Mouse (Mus musculus): Measurements from ENCODE around the gene Plch2. TPM values are rescaled to one million over a fixed set of nuclear protein-coding genes. Genes with fewer than 3 reads are reported as not detected.

The Plch2 gene
- polyA plus RNA-seq, 1 experiment: not detected

GRCm38 (mm10) chr4:154949589-154949982 is 107.0 kb downstream of the Plch2 start:
- H3K9me3 ChIP-seq (ENCODE audit: control insufficient read depth, low read length): peaks cover 3% of the 10 kb centered on the region; the same call in 1 of the 2 replicates
- H3K4me3 ChIP-seq (replicated peaks): no peak overlapping the region
- peaks cover 18% of the 10 kb centered on the region for H3K4me1 ChIP-seq (ENCODE audit: control insufficient read depth)
- no peak for TF ChIP-seq TAL1 (IDR thresholded peaks at IDR 0.05; ENCODE audit: low read length)
- TF ChIP-seq GATA1 (IDR thresholded peaks at IDR 0.05; ENCODE audit: low read length): no peak
- no peaks in the 10 kb centered on the region for H3K36me3 ChIP-seq (ENCODE audit: control insufficient read depth)
- peaks cover 92% of the 10 kb centered on the region for H3K27me3 ChIP-seq (ENCODE audit: control insufficient read depth)

- H3K4me3 ChIP-seq (replicated peaks): no peak overlapping the region
- H3K9me3 ChIP-seq (ENCODE audit: control insufficient read depth, low read length): peaks cover 3% of the 10 kb centered on the region; the same call in 1 of the 2 replicates
- H3K4me1 ChIP-seq (ENCODE audit: control insufficient read depth): peaks cover 22% of the 10 kb centered on the region
- TF ChIP-seq TAL1 (IDR thresholded peaks at IDR 0.05; ENCODE audit: low read length) (no peak), GATA1 (IDR thresholded peaks at IDR 0.05; ENCODE audit: low read length) (no peak)
- H3K36me3 ChIP-seq (ENCODE audit: control insufficient read depth): no peaks in the 10 kb centered on the region
- peaks cover 87% of the 10 kb centered on the region for H3K27me3 ChIP-seq (ENCODE audit: control insufficient read depth)
Measured at GRCm38 (mm10) chr4:154948940-154949588, 107.5 kb downstream of the Plch2 start.

GRCm38 (mm10) chr4:154948066-154948939 is 108.3 kb downstream of the Plch2 start:
- Histone ChIP-seq H3K4me1 (ENCODE audit: control insufficient read depth) (peaks cover 29% of the 10 kb centered on the region), H3K9me3 (ENCODE audit: control insufficient read depth, low read length) (peaks cover 3% of the 10 kb centered on the region; the same call in 1 of the 2 replicates), H3K36me3 (ENCODE audit: control insufficient read depth) (no peaks in the 10 kb centered on the region), H3K27me3 (ENCODE audit: control insufficient read depth) (peaks cover 79% of the 10 kb centered on the region), H3K4me3 (replicated peaks) (no peak overlapping the region)
- TF ChIP-seq TAL1 (IDR thresholded peaks at IDR 0.05; ENCODE audit: low read length) (no peak), GATA1 (IDR thresholded peaks at IDR 0.05; ENCODE audit: low read length) (no peak)

GRCm38 (mm10) chr4:154946319-154946718 is 110.3 kb downstream of the Plch2 start:
- no peaks in the 10 kb centered on the region for H3K36me3 ChIP-seq (ENCODE audit: control insufficient read depth)
- H3K4me1 ChIP-seq (ENCODE audit: control insufficient read depth): peaks cover 42% of the 10 kb centered on the region
- peaks cover 64% of the 10 kb centered on the region for H3K27me3 ChIP-seq (ENCODE audit: control insufficient read depth)
- no peaks in the 10 kb centered on the region; the same call in 1 of the 2 replicates for H3K9me3 ChIP-seq (ENCODE audit: control insufficient read depth, low read length)
- TF ChIP-seq TAL1 (IDR thresholded peaks at IDR 0.05; ENCODE audit: low read length) (no peak), GATA1 (IDR thresholded peaks at IDR 0.05; ENCODE audit: low read length) (no peak)
- H3K4me3 ChIP-seq (replicated peaks): no peak overlapping the region

- TF ChIP-seq TAL1 (IDR thresholded peaks at IDR 0.05; ENCODE audit: low read length) (no peak), GATA1 (IDR thresholded peaks at IDR 0.05; ENCODE audit: low read length) (no peak)
- H3K4me1 ChIP-seq (ENCODE audit: control insufficient read depth): peaks cover 54% of the 10 kb centered on the region
- H3K9me3 ChIP-seq (ENCODE audit: control insufficient read depth, low read length): no peaks in the 10 kb centered on the region; the same call in 1 of the 2 replicates
- no peaks in the 10 kb centered on the region for H3K36me3 ChIP-seq (ENCODE audit: control insufficient read depth)
- H3K27me3 ChIP-seq (ENCODE audit: control insufficient read depth): peaks cover 46% of the 10 kb centered on the region
- peak overlapping the region; percentile 11 for H3K4me3 ChIP-seq (replicated peaks)
Measured at GRCm38 (mm10) chr4:154944121-154944590, 112.4 kb downstream of the Plch2 start.

GRCm38 (mm10) chr4:154943323-154944039 is 113.1 kb downstream of the Plch2 start:
- no peaks in the 10 kb centered on the region for H3K36me3 ChIP-seq (ENCODE audit: control insufficient read depth)
- no peaks in the 10 kb centered on the region; the same call in 1 of the 2 replicates for H3K9me3 ChIP-seq (ENCODE audit: control insufficient read depth, low read length)
- H3K27me3 ChIP-seq (ENCODE audit: control insufficient read depth): peaks cover 46% of the 10 kb centered on the region
- peaks cover 57% of the 10 kb centered on the region for H3K4me1 ChIP-seq (ENCODE audit: control insufficient read depth)
- TF ChIP-seq GATA1 (IDR thresholded peaks at IDR 0.05; ENCODE audit: low read length) (no peak), TAL1 (IDR thresholded peaks at IDR 0.05; ENCODE audit: low read length) (no peak)
- no peak overlapping the region for H3K4me3 ChIP-seq (replicated peaks)

- TF ChIP-seq GATA1 (IDR thresholded peaks at IDR 0.05; ENCODE audit: low read length): no peak
- no peak for TF ChIP-seq TAL1 (IDR thresholded peaks at IDR 0.05; ENCODE audit: low read length)
- H3K9me3 ChIP-seq (ENCODE audit: control insufficient read depth, low read length): no peaks in the 10 kb centered on the region; the same call in 1 of the 2 replicates
- peaks cover 54% of the 10 kb centered on the region for H3K4me1 ChIP-seq (ENCODE audit: control insufficient read depth)
- H3K36me3 ChIP-seq (ENCODE audit: control insufficient read depth): no peaks in the 10 kb centered on the region
- peaks cover 46% of the 10 kb centered on the region for H3K27me3 ChIP-seq (ENCODE audit: control insufficient read depth)
- H3K4me3 ChIP-seq (replicated peaks): no peak overlapping the region
Measured at GRCm38 (mm10) chr4:154942632-154943322, 113.8 kb downstream of the Plch2 start.

- H3K36me3 ChIP-seq (ENCODE audit: control insufficient read depth): no peaks in the 10 kb centered on the region
- peaks cover 42% of the 10 kb centered on the region for H3K27me3 ChIP-seq (ENCODE audit: control insufficient read depth)
- no peak overlapping the region for H3K4me3 ChIP-seq (replicated peaks)
- TF ChIP-seq TAL1 (IDR thresholded peaks at IDR 0.05; ENCODE audit: low read length): no peak
- peaks cover 55% of the 10 kb centered on the region for H3K4me1 ChIP-seq (ENCODE audit: control insufficient read depth)
- H3K9me3 ChIP-seq (ENCODE audit: control insufficient read depth, low read length): no peaks in the 10 kb centered on the region; the same call in 1 of the 2 replicates
Measured at GRCm38 (mm10) chr4:154941831-154942230, 114.8 kb downstream of the Plch2 start.

Data from erythroblast, embryonic 14.5 days (primary cell).